Mouse (Mus musculus) left cerebral cortex, postnatal 4 days (tissue): ENCODE measurements around the gene Zfp420. TPM values are rescaled to one million over a fixed set of nuclear protein-coding genes. Genes with fewer than 3 reads are reported as not detected.

Experiments
- DNase-seq: peaks from one replicate; pipeline ENCODE4 v3.0.0-alpha.2; 2022
- intact Hi-C: fragments of 180-260 bp; cut with DNase I; formaldehyde crosslinking; loops from one replicate; pipeline ENCODE4 v1.15.1; 2025
- microRNA-seq: library from miRNA; unstranded; fragments of <30 nt; microRNA quantifications from one replicate; pipeline ENCODE4 v1.2.0, GENCODE M21; 2022
- total RNA-seq, 2 experiments: library from RNA; stranded (reverse); gene quantifications; 2 replicates each; pipeline ENCODE4 v1.2.3; 2021

Gene Zfp420
- total RNA-seq, 2 experiments from 2014 or later: 16.2 to 18.6 TPM

DNA sequence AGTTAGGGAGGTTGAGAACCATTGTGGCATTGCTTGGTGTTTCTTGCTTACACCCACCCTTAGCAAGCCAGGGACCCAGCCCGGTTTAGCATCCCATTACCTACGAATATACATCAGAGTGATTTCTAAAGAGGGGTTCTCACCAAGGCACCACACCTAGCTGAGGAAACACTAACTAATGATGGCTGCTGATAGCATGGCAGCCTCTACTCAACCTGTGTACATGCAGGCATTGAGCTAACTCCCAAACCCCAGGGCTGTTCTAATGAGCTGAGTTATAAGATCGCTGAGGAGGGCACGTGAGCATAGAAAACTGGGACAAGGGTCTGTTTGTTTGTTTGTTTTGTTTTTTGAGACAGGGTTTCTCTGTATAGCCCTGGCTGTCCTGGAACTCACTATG lies 33.0 kb downstream of the Zfp420 start:
- DNase-seq: no peak
- intact Hi-C loops: no loop called here

DNA sequence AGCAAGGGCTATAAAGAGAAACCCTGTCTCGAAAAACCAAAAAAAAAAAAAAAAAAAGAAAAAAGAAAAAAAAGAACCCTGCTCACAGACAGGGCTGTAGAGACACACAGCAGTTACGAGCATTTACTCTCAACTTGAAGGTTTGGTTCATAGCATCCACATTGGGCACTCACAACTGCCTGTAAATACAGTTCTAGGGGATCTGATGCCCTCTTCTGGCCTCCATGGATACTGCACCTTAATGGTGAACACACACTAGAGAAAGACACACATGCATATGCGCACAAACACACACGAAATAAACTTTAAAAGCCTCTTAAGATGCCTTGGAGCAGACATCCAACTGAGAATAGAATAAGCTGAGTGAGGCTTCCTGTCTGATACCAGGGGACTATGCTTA lies 38.6 kb downstream of the Zfp420 start:
- intact Hi-C loops: no loop called here
- no peak for DNase-seq

GRCm38 (mm10) chr7:29904101-29904500 lies 44.3 kb downstream of the Zfp420 start:
- DNase-seq: no peak
- intact Hi-C loops: no loop called here

DNA sequence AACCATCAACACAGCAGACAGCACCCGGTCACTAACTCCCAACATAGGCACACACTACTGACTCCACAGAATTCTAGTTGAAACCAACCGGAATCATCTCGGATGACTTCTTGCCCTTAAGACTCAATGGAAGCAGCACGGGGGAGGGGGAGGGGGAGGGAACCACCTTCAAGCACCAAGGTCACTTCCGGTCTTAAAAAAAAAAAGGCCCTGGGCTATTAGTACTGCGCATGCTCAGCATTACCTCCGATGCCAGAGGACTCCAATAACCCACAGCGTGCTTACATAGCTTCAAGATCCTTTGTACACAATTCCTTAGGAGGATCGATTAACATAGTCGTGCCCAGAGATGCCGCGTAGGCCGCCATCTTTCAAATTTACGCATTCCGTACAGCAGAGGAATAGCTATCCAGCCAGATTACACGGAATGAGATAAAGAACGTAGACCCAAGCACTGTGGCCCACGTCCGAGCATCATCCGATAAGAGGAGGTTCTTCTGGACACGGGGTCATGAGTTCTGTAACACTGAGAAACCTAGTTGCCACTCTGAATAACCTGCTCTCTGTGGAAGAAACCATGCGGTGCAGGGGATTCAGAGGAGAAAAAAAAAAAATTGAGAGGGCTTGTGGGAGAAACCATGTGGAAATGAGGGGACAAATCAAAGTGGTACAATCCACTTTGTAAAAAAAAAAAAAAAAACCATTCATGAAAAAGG lies 46.3 kb downstream of the Zfp420 start, which contains the start of gene Zfp27:
Zfp27 (minus strand) TSS at position 607 of the 716 bp plus-strand sequence.
- peak; percentile 86 for DNase-seq
- intact Hi-C loops: no loop called here

GRCm38 (mm10) chr7:29906682-29907058 lies 46.9 kb downstream of the Zfp420 start:
- intact Hi-C loops: no loop called here
- DNase-seq: no peak

DNA sequence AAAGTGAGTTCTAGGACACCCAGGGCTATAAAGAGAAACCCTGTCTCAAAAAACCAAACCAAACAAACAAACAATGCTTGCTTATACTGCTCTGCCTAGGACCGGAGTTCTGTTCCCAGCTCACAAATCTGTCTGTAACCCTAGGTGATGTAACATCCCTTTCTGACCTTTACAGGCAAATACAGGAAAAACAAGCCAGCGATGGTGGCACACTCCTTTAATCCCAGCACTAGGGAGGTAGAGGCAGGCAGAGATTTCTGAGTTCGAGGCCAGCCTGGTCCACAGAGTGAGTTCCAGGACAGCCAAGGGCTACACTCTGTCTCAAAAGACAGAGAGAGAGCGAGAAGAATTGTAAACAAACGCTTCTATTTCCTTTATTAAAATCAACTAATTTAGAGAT lies 47.4 kb downstream of the Zfp420 start:
- intact Hi-C loops: no loop called here
- DNase-seq: no peak

DNA sequence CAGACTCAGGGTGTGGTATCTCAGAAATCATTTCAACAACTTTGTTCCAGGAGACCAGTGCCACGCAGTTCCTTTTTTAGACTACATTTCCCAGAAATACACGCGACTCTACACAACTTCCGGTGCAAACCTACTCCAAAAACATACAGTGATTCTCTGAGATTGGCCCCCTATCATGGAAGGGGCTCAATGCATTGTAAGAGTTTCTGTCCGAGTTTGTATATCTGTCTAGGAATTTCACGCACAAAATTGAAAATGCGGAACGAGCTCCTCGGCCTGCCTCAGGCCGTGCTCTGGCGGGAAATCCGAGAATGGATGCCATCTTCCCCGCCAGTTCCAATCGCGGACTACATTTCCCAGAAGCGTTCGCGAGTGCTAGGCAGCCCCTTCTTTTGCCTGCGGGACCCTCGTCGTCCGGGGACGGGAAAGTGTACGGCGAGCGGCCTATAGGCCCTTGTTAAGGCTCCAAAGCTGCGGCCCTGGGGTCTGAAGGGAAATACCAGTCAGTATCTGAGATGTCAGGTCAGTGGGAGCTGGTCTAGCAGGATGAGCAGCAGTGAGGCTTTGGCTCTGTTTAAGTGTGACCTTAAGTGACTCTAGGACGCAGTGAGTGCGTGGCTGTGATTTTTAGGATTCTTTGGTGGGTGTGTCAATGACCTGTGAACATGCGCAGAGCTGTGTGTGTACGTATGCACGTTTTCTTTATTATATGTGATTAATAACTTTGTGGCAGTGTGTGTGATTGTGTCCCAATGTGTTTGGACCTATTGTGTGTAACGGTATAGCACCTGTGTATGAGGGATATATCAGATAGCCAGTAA lies 48.6 kb downstream of the Zfp420 start, which contains the start of gene Zfp383:
Zfp383 (plus strand) TSS at position 94 of the 821 bp plus-strand sequence.
- DNase-seq: peak; percentile 86
- intact Hi-C loops: no loop called here

DNA sequence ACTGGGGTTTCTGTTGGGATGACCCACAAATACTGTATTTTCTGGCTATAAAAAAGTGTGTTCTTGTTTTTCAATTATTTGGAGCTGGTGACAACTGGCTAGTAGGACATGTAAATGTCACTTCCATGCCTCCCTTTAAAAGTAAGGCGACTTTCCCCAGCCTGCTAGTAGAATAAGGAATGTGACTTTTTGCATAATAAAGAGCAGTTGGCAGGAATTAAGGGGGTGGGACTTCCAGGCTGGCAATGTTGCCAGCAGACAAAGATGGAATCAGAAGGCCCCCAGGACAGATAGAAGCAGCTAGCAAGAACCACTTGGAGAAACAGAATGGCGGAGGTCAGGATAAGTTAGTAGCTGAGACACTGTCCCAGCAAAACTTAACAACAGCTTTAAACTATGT lies 50.5 kb downstream of the Zfp420 start:
- intact Hi-C loops: no loop called here

DNA sequence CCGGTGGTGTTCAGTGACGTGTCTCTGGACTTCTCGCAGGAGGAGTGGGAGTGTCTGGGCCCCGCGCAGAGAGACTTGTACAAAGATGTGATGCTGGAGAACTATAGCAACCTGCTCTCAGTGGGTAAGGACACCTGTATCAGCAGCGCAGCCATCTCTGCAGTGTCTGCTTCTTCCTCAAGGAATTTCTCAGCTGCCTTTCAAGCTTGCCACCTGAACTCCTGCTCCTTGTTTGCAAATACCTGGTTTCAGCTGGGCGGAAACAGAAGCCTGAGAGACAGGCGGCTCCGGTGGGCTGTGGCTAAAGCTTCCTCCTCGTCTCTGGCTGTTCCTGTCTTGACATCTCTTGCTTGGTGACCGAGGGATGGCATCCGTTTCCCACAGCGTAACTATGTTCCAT lies 52.4 kb downstream of the Zfp420 start:
- intact Hi-C loops: no loop called here
- DNase-seq: no peak

More for the DNA sequence above, 50.5 kb downstream of the Zfp420 start:
- DNase-seq: no peak

DNA sequence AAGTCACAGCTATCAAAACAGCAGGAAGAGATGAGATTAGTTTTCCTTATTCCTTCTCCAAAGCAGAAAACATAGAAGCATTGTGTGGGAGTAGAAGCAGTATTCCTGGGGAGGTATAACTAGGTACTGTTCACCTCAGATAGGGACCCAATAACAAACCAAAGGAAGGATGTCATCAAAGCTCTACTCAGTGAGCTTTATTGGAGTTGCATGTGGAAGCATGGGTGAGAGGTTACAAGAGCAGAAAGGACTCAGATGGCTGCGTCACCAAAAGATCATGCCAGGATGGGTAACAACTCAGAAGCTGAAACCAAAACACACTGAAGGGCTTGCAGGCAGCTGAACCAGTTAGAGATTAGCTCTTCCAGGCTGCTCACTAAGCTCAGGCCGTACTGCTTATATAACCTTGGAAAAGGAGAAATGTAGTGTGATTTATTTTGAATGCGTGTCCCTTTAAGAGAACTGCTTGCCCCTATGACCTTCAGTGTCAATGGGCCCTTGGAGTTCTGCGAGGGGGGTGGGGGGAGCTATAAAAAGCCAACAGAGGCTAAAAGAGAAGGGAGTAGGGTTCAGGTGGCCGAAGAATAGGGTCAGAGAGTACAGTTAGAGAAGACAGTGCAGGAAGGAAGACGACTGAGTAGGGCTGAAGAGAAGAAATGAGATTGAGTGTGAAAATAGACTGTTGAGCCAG lies 57.7 kb downstream of the Zfp420 start:
- intact Hi-C loops: no loop called here

DNA sequence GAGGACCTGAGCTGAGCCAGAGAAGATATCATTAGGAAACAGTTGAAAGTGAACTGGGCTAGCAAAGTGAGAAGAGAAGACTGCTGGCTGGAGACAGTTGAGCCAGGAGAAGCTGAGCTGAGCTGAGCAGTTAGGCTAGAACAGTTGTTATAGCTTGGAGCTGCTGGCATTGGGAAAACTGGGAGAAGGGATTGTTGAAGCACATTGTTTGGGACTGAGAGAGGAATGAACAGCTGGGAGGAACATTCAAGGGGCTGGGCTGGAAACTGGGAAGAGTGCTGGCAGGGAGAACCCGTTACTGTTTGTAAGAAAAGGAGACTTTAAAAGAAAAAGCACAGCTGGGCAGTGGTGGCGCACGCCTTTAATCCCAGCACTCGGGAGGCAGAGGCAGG lies 58.3 kb downstream of the Zfp420 start:
- intact Hi-C loops: no loop called here
- no peak for DNase-seq

More for the DNA sequence above, 57.7 kb downstream of the Zfp420 start:
- DNase-seq: no peak

GRCm38 (mm10) chr7:29921439-29922093 lies 61.8 kb downstream of the Zfp420 start:
- DNase-seq: no peak
- intact Hi-C loops: no loop called here

DNA sequence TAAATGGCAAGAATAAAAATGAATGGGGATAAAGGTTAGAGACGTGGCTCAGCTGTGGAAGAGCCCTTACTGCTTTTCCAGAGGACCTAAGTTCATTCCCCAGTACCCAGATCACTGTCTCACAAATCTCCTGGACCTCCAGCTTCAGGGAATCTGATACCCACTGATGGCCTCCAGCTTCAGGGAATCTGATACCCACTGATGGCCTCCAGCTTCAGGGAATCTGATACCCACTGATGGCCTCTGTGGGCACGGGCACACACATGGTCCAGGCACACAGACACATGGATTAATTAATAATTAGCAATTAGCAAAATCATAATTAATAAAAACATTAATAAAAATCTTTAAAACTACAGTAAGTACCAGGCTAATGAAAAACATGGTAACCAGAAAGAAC lies 63.0 kb downstream of the Zfp420 start:
- intact Hi-C loops: no loop called here

More for the DNA sequence above, 63.0 kb downstream of the Zfp420 start:
- no peak for DNase-seq

Small RNA genes within 50 kb of the gene (microRNA-seq; reads per million reads assigned to microRNA genes)
- gene Mir7668: 2.4 reads per million

Other genes starting within 250 kb of the Zfp420 start
- gene Catsperg2, start 132.9 kb upstream of the Zfp420 start, total RNA-seq: 1 to 10 TPM; 1.1 TPM
- 10 to 100 TPM; 19.8 to 21.5 TPM for gene Zfp84, start 91.4 kb upstream of the Zfp420 start, total RNA-seq
- 10 to 100 TPM; 12.0 to 13.1 TPM for gene Zfp30, start 76.0 kb upstream of the Zfp420 start, total RNA-seq
- gene Zfp790, start 43.9 kb upstream of the Zfp420 start, total RNA-seq: 10 to 100 TPM; 24.5 to 27.9 TPM
- gene Zfp940, start 6.3 kb upstream of the Zfp420 start, total RNA-seq: 10 to 100 TPM; 17.7 to 19.5 TPM
- 10 to 100 TPM; 19.5 to 22.5 TPM for gene Zfp27, start 46.6 kb downstream of the Zfp420 start, total RNA-seq
- 10 to 100 TPM in 1 of 2 experiments, 1 to 10 TPM in 1; 9.9 to 10.7 TPM for gene Zfp383, start 48.2 kb downstream of the Zfp420 start, total RNA-seq
- gene Zfp74, start 94.1 kb downstream of the Zfp420 start, total RNA-seq: 10 to 100 TPM; 25.4 to 28.2 TPM
- gene Zfp568, start 124.0 kb downstream of the Zfp420 start, total RNA-seq: 1 to 10 TPM; 5.1 to 5.4 TPM
- gene Zfp14, start 191.4 kb downstream of the Zfp420 start, total RNA-seq: 10 to 100 TPM; 10.9 to 11.5 TPM
- 1 to 10 TPM; 4.6 to 8.5 TPM for gene Zfp82, start 212.9 kb downstream of the Zfp420 start, total RNA-seq
- 1 to 10 TPM in 1 of 2 experiments, not detected in 1; 1.9 TPM for gene Gm26920, start 230.4 kb downstream of the Zfp420 start, total RNA-seq
- gene Zfp566, start 230.5 kb downstream of the Zfp420 start, total RNA-seq: 10 to 100 TPM; 12.9 to 17.3 TPM
- 10 to 100 TPM; 64.8 to 65.3 TPM for gene Zfp260, start 234.8 kb downstream of the Zfp420 start, total RNA-seq